Mouse (Mus musculus) urinary bladder, postnatal 14 days (tissue): ENCODE data around the gene Prom2.

ENCODE experiments used
- DNase-seq: peaks from one replicate; pipeline ENCODE4 v3.0.0; 2021; ENCODE audit warnings: low spot score

Prom2 gene

DNA sequence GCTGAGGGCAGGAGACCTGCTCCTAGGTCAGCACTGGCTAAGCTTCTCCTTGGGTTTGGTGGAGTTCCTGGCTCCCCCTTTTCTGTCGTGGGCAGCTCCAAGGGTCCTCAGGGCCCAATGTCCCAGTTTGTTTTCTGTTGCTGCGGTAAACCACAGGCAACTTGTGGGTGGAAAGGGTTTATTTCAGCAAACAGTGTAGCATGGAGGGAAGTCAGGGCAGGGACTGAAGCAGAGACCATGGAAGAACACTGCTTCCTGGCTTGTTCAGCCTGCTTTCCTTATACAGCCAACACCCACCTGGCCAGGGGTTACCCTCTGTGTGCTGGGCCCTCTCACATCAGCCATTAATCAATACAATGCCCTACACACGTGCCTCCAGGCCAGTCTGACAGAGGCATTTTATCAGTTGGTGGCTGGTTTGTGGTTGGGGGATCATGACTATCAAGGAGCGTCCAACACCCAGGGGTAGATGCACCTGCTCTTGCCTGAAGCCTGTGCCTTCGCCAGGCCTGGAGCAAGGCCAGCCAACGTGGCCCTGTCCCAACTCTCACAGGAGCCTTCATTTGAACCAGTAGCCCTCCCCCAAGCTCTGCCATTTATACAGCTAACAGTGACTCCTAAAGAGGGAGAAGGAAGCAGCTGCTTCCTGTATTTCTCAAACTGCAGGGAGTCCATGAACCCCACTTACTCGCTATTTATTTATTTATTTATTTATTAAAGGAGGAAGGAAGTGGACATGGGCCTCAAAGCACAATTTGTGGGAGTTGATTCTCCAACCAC lies 17.1 kb downstream of the Prom2 start:
- DNase-seq: no peak

DNA sequence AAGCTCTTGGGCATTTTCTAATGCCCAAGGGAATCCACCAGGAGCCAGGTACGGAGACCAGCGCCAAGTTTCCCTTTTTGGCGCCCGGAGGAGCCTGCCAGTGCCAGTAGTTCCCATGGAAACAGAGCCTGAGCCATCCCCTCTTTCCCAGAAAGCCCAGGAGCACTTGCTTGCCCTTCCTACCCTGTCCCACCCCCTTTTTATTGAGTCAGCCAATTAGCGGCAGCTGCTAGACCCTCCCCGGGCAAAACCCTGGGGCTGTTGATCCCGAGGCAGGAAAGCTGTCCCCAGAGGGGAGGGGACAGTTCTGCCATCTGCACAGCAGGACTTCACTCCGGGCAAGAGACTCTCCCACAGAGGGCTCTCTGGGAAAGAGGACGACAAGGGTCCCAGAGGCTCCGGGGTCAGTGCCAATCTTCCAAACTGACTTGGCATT lies 19.2 kb downstream of the Prom2 start, which contains the start of gene Kcnip3:
Gene Kcnip3 (minus strand): TSS at position 89 of the 436 bp plus-strand sequence.
- DNase-seq: no peak

DNA sequence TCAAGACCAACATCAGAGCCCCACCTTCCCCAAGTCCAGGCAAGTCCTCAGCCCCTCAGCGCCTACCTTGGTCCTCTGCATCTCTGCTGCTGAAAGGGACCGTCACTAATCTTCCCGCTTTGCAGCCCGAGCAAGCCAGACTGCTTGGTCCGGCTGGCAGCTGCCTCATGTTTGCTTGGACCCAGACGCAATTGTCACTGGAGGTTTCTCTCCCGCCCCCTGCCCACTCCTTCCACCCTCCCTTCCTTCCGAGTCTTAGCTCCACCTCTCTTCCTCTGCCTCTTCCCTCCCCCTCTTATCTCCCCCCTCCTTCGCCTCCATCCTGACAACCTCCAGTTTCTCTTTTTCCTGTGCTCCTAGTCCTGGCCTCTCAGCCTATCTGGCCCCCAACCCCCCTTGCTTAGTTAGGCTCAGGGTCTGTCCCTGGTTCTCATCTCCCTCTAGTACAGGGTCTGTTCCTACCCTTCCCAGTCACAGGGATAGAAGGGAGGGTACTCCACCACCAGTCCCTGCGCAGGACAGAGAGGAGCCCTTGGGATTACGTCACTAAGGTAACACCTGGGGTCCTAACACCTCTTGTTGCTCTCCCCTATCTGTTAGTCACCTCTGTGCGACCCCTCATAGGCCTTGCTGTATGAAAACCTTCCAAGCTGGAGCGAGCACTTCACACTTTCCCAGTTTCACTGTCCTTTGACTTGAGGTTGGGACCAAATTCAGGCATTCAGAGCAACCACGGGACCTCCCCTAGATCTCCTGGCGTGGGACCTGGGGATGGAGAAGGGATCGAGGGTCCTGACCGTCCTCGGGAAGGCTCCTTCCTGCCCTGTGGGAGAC lies 19.9 kb downstream of the Prom2 start:
- DNase-seq: no peak

DNA sequence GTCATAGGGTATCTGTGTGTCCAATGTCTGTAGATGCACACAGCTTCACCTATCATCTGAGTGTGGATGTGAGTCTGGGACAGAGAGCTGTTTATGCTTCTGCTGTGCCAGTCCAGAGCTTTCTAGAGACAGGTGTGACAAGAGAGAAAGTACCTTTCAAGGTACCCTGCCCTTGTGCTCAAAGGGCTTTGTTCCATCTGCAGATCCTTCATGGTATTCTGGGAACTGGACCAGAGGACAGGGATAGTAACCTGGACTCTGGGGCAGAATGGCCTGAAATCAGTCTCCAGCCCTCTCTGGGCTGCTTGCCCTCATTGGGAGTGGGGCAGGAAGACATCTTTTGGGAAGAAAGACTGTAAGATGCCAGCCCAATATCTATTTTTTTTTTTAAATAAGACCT lies 21.1 kb downstream of the Prom2 start:
- no peak for DNase-seq

DNA sequence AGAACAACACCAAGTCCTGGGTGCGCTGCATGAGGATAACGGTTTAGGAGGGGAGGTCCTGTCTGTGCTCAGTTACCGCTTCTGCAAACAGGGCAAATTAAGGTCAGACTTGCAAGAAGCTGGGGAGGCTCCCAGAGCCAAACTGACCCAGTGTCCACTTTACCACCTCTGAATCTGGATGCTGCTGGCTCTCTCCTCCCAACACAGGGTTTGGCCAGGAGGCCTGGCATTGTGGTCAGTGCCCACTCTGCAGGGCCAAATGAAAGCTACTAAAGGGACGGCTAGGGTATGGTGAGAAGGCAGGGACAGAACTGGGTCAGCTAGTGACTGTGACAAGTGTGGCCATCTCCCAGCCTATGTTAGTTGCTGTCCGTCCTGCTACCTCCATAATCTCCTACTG lies 22.0 kb downstream of the Prom2 start:
- no peak for DNase-seq

DNA sequence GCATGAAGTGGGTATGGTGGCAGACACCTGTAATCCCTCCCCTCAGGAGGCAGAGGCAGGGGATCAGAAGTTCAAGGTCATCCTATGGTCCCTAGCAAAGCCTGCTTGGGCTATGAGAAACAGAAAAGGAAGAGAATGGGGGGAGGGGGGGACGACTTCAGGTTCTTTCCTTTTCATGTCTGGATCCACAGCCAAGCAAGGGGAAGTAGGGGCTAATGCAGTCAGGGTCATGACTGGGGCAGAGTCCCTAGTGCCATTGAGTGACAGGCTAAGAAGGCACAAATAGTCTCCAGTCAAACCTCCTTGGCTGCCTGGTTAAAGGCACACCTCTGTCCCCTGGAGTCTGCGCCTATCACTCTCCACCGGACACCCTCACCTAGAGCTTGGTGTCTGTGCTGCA lies 22.4 kb downstream of the Prom2 start:
- DNase-seq: no peak

DNA sequence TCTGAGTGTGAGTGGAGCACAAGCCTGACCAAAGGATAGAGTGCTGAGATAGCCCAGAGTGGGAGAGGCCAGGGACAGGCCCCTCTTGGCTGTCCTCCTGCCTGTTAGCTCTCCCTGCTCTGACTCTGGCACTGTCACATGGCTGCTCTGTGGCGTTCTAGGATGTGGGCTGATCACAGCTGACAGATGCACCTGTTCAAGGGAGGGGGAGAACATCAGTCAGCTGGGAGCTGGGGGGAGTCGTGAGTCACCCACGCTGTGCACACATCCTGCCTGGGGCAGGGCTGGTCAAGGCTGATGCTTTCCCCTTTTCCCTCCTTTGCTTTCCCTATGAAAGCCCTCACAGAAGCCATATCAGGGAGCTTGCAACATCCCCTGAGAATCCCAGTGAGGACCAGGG lies 23.0 kb downstream of the Prom2 start:
- DNase-seq: no peak

DNA sequence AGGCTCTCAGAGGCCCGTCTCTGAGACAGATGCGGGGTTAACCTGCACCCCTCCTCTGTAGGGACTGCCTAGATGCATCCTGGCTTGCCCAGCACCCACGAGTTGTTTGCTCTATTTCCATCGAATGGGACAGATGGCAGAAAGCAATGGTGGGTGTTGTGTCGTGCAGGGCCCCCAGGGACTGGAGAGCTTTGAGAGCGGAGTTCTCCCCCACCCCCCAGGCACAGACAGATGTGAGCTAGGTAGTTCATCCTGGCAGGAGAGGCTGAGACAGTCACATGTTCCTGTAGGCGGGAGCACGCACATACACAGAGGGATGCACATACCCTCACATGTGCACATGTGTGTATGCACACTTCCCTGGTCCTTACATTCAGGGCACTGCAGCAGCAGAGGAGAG lies 24.2 kb downstream of the Prom2 start:
- DNase-seq: no peak

DNA sequence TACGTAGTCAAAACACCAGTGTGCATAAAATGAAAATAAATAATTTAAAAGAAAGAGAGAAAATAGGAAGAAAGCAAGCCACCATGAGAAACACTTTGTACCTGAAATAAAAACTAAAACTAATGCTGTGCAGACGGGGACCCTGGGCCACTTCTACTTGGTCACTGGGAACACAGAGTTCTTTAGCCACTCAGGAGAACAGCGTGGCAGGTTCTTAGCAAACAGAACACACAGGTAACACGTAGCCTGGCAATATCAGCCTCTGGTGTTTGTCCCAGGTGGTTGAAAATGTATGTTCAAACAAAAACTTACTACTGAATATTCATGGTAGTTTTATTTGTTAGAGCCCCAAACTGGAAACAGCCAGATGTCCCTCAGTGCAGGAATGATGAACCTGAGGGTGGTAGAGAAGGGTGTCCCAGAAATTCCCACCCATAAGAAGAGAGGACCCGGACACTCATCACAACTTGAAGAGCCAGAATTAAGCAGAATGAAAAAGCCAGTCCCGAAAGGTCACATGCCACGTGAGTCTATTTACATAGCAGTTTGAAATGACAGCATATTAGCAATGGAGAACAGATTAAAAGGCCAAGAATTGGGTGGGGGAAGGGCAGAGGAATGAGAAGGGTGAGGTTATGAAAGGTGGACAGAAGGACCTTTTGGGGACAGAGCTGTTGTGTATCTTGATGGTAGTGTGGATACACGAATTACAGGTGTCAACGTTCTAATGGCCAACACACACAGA lies 26.7 kb downstream of the Prom2 start:
- no peak for DNase-seq

DNA sequence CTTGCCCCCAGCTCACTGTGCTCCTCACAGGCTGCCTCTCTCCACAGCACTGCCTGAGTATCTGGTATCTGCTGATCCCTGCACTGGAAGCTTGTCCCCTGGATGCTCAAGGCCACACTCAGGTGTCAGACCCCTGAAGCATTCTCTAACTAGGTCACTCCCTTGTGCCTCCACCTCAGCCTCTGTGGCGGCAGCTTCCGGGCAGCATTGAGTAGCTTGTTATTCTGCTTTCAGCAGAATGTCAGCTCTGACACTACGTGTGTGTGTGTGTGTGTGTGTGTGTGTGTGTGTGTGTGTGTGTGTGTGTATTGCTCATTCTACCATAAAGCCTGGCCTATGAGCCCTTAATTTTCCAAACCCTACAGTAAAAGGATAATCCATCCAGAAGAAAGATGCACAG lies 28.0 kb downstream of the Prom2 start:
- no peak for DNase-seq

DNA sequence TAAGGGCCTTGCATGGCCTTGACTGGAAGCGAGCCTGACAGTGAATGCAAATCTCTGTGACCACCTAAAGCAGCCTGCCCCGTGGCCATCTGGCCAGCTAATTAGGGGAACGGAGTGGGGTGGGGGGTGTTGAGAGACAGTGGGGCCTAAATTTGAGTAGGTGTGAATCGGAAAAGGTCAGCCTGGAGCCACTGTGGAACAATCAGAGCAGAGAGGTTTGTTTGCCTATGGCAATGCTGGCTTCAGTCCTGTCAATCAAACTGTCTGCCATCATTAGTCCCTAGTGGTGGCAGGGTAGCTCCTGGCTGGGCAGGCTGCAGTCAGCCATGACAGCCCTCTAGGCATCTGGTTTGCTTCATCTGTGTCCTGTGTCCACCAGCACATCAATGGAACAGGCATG lies 29.8 kb downstream of the Prom2 start:
- no peak for DNase-seq

DNA sequence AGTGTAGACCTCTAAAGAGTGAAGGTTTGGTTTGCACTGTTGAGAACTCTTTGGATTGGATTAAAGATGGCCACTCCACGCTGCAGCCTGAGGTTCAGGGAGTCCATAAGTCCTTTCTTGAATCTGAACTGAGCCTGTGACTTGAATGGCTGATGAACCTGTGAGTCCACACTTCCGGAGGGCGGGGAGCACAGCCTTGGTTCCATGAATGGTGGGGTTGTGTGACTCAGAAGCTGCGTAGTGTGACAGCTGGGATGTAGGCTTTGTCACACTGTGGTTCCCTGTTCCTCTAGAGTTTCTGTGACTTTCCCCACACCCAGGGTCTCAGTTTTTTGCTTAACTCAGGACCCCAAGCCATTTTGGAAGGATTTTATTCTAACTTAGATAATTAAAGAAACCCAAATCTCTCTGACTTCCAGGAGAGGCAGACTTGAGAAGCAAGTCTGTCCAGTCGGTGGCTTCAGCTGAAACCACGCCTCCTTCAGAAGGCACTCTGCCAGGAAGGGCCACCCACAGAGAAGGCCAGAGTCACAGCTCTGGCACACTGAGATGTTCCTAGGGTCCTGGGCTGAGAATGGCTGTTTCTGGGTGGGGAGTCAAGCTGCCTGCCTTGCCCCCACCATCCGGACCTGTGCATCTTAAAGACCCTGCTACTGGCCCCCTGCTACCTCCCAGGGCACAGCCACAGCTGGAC lies 33.2 kb downstream of the Prom2 start:
- DNase-seq: peak; percentile 84

DNA sequence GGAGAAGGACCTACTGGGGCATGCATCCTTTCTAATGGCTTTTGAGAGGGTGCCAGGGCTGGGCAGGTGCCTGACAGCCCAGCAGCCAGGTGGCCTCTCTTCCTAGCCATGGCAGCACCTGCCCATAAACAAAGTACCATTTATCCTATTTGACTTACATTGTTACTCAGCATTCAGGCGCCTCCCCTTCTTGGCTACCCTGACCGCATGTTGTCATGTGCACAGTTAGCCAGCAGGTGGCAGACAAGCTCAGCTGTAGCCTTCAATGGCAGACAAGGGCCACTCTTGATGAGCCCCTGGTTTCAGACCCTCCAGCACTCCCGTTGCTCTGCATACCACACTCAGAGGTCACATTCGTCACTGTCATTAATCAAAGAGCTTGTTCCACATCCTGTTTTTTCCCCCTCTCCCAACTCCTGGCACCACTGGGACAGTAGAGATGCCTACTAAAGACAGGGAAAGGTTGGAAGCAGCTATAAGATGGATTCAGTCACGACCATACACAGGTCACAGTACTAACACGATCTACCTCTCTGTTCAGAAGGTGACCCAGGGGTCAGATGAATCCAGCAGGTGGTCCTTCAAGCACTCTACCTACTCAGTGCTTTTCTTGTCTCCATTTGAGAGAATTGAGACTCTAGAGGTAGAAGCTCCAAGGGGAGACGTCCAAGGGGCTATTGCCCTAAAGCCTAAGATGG lies 34.0 kb downstream of the Prom2 start:
- peak; percentile 88 for DNase-seq

DNA sequence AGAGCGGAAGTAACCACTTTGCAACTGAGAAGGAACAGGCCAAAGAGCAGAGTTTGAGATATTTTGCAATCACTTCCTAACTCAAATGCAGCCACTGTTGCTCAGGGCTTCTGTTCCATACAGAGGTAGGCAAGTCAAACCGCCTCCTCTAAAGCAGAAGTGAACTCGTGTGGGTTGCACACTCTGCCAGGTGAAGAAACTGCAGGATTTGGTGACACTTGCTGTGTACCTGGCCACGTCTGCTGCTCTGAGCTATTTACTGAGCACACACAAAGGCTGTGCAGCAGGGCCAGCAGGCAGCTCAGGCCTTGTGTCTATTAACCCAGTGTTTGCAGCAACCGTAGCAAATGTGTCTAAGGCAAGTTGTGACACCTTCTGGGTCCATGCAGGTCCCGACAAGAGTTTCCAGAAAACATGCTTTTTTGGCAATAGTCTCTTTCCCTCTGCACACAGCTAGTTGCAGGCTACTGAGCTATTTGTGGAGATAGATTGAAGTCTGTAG lies 35.1 kb downstream of the Prom2 start:
- peak; percentile 63 for DNase-seq

DNA sequence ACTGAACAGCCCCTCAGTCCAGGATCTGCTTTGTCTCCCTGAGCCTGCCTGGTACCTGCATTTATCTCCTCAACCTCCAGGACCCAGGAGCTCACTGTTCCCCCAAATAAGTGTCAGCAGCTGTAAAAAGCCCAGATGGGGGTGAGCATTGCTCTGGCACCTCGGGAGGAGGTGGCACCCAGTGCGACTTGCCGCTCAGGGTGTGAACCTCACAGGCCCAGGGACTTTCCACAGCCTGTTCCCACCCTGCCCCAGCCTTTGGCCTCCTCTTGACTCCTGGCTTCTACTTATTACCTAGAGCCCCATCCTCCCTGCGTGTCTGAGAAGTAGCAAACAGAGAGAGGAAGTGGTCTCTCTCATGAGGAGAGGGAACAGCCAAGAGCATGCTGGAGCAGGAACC lies 36.1 kb downstream of the Prom2 start:
- DNase-seq: no peak

DNA sequence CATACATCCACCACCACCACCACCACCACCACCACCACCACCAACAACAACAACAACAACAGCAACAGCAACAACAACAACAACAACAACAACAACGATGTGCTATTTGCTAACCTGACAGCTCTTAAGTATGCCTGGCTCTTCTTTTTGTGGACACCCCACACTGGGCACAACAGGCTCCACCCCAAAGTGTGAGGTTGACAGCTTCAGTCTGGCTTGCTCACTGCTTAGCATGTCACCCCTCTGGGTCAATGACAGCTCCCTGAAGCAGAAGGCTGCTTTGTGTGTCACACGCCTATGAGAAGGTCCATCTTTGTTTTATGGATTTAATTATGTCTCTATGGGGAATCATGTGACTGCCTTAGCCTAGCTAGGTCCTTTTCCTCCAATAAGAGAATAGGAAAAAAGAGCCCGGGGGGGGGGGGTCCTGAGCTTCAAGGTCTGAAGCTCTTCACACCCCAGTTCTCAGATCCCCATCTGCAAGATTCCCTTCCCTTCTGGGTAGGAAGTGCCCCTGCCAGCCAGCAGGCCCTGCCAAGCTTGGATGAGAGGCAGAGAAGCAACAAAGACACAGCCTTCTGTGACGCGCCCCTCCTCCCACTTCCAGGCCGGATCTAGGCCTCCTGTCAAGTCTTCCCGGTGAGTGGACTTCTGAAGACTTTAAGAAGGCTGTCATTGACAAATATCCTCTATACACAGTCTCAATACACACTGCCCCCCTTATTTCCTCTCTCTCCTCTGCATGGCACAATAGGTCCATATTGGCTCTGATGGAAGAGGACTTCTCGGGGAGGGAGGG lies 37.3 kb downstream of the Prom2 start:
- no peak for DNase-seq

DNA sequence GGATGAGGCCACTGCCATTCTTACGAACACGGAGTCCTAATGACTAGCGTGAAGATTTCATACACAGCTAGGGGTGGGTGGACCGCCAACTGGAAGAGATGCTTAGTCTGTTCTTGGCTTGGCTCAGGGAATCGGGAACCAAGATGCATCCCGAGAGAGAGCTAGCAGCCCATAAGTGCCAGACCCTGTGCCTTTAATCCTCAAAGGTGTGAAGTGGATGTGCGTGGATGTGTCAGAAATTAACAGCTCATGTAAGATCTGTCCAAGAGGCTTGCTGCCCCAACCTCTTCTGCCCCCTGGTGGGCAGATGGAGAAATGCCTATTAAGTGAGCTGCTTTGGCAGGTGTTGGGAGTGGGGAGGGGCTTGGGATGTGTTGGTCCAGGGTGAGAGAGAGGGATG lies 40.2 kb downstream of the Prom2 start:
- DNase-seq: peak; percentile 58

DNA sequence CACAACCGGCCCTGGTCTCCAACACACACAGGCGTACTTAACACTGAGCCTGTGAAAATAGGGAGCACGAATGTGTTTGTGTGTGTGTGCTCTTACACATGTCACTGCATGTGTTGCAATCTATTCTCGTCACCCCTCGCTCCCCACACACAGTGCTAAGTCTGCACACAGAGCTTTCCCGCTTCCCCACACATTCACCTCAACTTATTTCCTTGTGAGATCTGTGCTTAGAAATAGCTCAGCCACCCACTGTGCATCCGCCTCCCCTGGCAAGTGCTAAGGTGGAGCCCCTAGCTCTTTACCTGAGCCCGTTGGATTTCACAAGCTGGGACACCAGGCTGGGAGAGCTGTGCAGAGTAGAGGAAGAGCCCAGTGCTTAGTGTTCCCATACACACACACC lies 42.5 kb downstream of the Prom2 start:
- DNase-seq: no peak

DNA sequence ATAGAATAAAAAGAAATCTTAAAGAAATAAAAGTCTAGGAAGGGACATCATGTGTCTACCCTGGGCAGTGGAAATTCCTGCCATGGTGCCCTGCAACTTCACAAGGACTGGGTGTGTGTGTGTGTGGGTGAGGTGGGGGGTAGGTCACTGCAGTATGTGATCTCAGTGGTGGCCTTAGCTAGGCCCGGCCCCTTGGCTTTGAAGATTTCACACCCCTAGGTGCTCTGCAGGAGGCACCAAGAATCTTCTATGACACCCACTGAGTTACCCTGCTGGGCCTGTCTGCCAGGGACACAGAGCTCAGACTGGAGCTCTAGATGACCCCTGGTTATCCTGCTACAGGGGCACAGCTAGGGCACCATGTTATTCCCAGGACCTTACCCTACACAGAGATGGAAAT lies 44.9 kb downstream of the Prom2 start:
- no peak for DNase-seq

DNA sequence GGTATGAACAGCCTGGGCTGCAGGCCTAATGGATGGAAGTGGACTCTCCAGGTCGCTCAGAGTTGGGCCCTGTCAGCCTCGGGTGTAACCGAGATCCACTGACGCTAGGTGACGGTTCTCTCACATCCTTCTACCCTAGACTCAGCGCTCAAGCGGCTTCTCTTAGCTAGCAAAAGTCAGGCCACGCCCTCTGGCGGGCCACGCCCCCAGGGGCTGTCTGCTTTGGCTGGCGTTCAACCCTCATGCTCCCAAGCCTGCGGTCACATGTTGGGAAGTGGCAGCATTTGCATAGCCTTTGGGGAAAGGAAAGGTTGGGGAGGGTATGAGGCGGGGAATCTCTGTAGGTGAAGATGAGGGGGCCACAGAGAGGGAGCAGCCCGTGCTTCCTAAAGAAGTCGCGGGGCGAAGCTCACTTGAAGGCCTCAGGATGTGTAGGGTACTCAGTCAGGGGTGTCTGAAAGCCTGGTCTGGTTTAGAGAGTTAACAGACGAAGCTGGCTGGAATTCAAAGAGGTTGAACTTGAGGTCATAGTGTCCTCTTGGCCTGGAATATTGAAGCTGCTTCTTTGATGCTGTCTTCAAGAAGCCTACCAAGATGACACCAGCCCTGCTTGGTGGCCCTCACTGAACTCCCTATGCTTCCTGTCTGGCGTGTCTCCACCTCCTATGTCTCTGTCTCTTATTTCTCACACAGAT lies 56.6 kb downstream of the Prom2 start:
- peak; percentile 72 for DNase-seq
